Mouse (Mus musculus) hindbrain, embryonic 14.5 days (tissue): ENCODE results near the gene Psma1. TPM values are rescaled to one million over a fixed set of nuclear protein-coding genes. Genes with fewer than 3 reads are reported as not detected.

Experiments
- ATAC-seq: fragments of 200-750 bp; cut with Nextera tagmentation; 2 replicates; pipeline ENCODE4 v1.8.0; 2017; ENCODE audit warnings: moderate number of reproducible peaks, mild to moderate bottlenecking, moderate TSS enrichment, moderate library complexity; ENCODE audit not compliant: low FRiP score
- DNase-seq: peaks from one replicate; pipeline ENCODE4 v3.0.0-alpha.2; 2015; ENCODE audit warnings: low spot score
- H3K27ac ChIP-seq: fragments of 300-500 bp; sonication (generic); 2 replicates; pipeline ENCODE4 v1.5.1; 2014; ENCODE audit warnings: mild to moderate bottlenecking, moderate library complexity
- H3K27me3 ChIP-seq: fragments of 300-500 bp; sonication (generic); 2 replicates; pipeline ENCODE4 v1.6.1; 2014; ENCODE audit warnings: mild to moderate bottlenecking, low read length, mixed read lengths; ENCODE audit not compliant: control insufficient read depth, insufficient read depth
- H3K36me3 ChIP-seq: fragments of 300-500 bp; sonication (generic); replicated peaks from 2 replicates; pipeline ENCODE4 v1.6.1; 2014; ENCODE audit not compliant: control insufficient read depth, insufficient read depth
- H3K4me1 ChIP-seq: fragments of 300-500 bp; sonication (generic); replicated peaks from 2 replicates; pipeline ENCODE4 v1.6.1; 2014; ENCODE audit warnings: antibody characterized with exemption, low read length, mixed read lengths; ENCODE audit not compliant: control insufficient read depth, insufficient read depth
- H3K4me2 ChIP-seq: fragments of 300-500 bp; sonication (generic); replicated peaks from 2 replicates; pipeline ENCODE4 v1.6.1; 2014; ENCODE audit warnings: mild to moderate bottlenecking, moderate library complexity
- H3K4me3 ChIP-seq: fragments of 300-500 bp; sonication (generic); replicated peaks from 2 replicates; pipeline ENCODE4 v1.5.1; 2014; ENCODE audit warnings: mild to moderate bottlenecking, low read length
- H3K9ac ChIP-seq: fragments of 300-500 bp; sonication (generic); 2 replicates; pipeline ENCODE4 v1.6.1; 2014
- H3K9me3 ChIP-seq: fragments of 300-500 bp; sonication (generic); 2 replicates; pipeline ENCODE4 v1.6.1; 2016; ENCODE audit warnings: low read length; ENCODE audit not compliant: control insufficient read depth
- WGBS: fragments of 180-500 bp; shearing (Covaris S2); extraction: QIAGEN DNeasy Blood & Tissue Kit; methylation state at CpG from one replicate; pipeline ENCODE4 v1.1.7; 2014; 5-methylcytosine and 5-hydroxymethylcytosine counted together
- polyA plus RNA-seq: library from polyadenylated mRNA; unstranded; fragments of >200 nt; fragmentation: Nextera tagmentation; extraction: Ambion mirVana; gene quantifications from 2 replicates; pipeline ENCODE4 v1.2.1, GENCODE M21; 2014

The Psma1 gene
- polyA plus RNA-seq, 1 experiment from 2014 or later = 341 TPM

DNA sequence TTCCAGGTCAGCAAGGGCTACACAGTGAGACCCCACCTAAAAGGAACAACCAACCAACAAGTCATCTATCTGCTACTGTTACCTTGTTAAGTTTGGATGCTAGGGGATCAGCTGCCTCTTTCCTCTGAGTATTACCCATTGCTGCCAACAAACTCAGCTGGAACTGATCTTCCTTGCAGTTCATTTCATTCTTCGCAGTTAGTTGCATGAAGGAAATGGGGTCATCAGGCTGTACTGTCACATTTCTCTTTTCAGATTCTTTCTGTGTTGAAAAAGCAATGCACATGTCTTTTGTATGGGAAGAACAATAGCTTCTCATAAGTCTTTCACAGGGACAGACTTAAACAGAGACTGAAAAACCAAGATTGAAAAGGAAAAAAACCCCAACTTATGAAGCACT lies 49.4 kb downstream of the Psma1 start:
- peaks cover 72% of the 10 kb centered on the region for H3K36me3 ChIP-seq
- no peak for DNase-seq
- ATAC-seq = no peak
- no peak overlapping the region for H3K9ac ChIP-seq
- H3K27me3 ChIP-seq = no peaks in the 10 kb centered on the region
- WGBS = 81% methylated on average over 1 of the region's 1 CpGs
- no peaks in the 10 kb centered on the region for H3K4me1 ChIP-seq
- H3K27ac ChIP-seq = no peak overlapping the region
- H3K4me3 ChIP-seq = no peak overlapping the region
- H3K9me3 ChIP-seq = no peaks in the 10 kb centered on the region
- no peak overlapping the region for H3K4me2 ChIP-seq

- Histone ChIP-seq H3K4me1 (no peaks in the 10 kb centered on the region), H3K27me3 (no peaks in the 10 kb centered on the region), H3K36me3 (peaks cover 67% of the 10 kb centered on the region), H3K27ac (no peak overlapping the region), H3K4me2 (no peak overlapping the region), H3K9ac (no peak overlapping the region), H3K4me3 (no peak overlapping the region), H3K9me3 (no peaks in the 10 kb centered on the region)
- DNase-seq = no peak
- WGBS = 96% methylated on average over 4 of the region's 4 CpGs
- no peak for ATAC-seq
Observed at GRCm38 (mm10) chr7:114220433-114220832, 55.5 kb downstream of the Psma1 start.

DNA sequence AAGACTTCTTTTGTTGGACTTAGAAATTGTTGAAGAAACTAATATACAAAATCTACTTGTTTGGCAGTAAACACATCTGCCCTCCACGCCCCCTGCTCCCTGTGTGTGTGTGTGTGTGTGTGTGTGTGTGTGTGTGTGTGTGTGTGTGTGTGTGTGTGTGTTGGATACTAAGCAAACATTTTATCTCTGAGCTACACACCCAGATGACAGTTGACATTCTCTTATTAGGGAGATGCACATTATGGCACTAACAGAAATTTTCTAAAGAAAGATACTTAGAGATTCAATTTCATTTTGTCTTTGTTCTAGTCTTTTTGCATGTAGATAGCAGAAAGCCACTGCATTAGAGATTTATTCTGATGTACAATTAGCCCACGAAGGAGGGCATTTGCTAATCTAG lies 59.0 kb downstream of the Psma1 start:
- DNase-seq (no peak), ATAC-seq (no peak)
- no peaks in the 10 kb centered on the region for H3K4me1 ChIP-seq
- no peak overlapping the region for H3K27ac ChIP-seq
- H3K9me3 ChIP-seq = no peaks in the 10 kb centered on the region
- no peak overlapping the region for H3K9ac ChIP-seq
- WGBS = 87% methylated on average over 2 of the region's 2 CpGs
- peaks cover 74% of the 10 kb centered on the region for H3K36me3 ChIP-seq
- no peaks in the 10 kb centered on the region for H3K27me3 ChIP-seq
- H3K4me3 ChIP-seq = no peak overlapping the region
- H3K4me2 ChIP-seq = no peak overlapping the region

Other genes starting within 250 kb of the Psma1 start
- gene Rras2, start 158.3 kb downstream of the Psma1 start, polyA plus RNA-seq = 23.9 and 28.8 TPM in 2 replicates
- gene Copb1, start 21.4 kb downstream of the Psma1 start, polyA plus RNA-seq = 96.1 and 110 TPM in 2 replicates
- gene Pde3b, start 139.2 kb upstream of the Psma1 start, polyA plus RNA-seq = 5.9 and 6.1 TPM in 2 replicates